Mouse (Mus musculus): ENCODE measurements at regions not wholly inside any gene's neighbourhood (a gene's known extent, or its start where the extent isn't known, plus 50 kb on each side); places are given as distances from the start of the nearest gene placed in this dataset.

DNA sequence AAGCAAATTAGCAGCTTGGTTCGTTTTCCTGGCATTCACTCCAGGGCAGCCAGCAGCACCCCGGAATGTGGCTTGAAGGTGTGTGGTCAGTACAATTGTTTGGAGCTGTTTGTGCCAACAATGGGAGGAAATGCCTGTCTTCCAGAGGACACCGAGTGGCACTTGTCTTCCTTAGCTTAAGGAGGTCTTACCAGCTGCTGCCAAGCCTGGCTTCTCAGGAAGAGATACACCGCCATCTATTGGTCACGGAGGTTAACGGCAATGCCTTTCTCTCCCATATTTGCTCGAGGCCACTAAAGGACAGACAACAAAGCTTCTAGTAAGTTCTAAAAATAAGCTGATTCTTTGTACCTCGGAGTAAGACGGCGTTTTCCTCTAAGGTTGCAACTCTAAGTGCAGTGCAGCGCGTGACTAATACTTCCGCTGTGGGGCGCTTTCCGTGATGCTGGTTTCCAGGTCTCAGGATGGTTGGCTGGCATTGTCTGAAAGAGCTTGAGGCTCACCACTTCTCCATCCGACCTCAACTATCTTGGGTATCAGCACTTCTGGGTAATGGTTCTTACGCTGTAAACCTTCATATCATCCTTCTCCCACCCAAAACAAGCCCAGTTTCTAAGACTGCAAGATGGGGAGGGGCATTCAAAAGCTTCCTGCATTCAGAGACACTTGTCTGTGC lies 145.2 kb downstream of the Psat1 start:
- Histone ChIP-seq H3K4me3 (replicated peaks) (peak overlapping the region; percentile 89), H3K9me3 (peaks cover 14% of the 10 kb centered on the region), H3K4me1 (peaks cover 19% of the 10 kb centered on the region), H3K27me3 (replicated peaks) (peaks cover 14% of the 10 kb centered on the region), H3K36me3 (replicated peaks; ENCODE audit: low read length) (no peaks in the 10 kb centered on the region)
- TF ChIP-seq GATA1 (IDR thresholded peaks at IDR 0.05; ENCODE audit: borderline replicate concordance, low read length) (no peak), FLI1 (IDR thresholded peaks at IDR 0.05; ENCODE audit: low read length) (no peak)

DNA sequence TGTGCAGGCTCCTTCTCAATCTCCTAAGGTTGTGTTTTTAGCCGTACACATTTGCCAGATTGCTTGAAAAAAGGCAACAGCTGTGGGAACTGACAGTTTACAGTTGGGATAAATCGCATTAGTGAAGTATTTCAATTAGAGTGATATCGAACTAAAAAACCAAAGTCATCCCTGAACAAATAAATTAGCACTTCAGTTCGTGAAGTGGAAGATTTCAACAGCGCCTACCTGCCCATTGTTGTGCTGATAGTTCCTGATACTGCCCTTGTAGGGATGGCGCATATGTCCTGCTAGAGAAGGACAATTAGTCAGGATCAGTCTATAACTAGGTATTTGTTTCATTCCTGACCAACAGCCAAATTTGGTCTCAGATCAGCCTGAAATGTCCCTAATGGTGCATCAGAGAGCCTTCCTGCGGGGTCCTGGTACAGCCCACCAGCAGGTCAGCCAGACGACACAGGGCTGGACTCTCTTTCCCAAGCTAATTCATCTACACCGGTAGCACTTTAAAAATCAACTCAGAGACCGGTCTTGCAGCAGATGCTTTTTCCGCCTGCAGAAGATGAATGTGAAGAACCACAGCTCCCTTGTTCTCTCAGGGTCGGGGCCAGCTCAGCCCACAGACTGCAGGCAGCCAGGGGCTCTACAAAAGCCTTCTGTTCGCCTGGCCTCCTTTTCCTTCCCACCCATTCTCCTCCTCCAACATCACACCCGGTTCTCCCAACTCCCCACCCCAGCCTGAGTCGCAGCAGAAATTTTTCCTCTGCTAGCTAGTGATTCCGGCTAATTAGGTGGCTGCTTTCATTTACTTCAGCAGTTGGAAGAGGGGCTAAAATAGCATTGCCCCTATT lies 146.1 kb downstream of the Psat1 start:
- Histone ChIP-seq H3K36me3 (replicated peaks; ENCODE audit: low read length) (no peaks in the 10 kb centered on the region), H3K9me3 (peaks cover 14% of the 10 kb centered on the region), H3K27me3 (replicated peaks) (peaks cover 14% of the 10 kb centered on the region), H3K4me3 (replicated peaks) (peak overlapping the region; percentile 89), H3K4me1 (peaks cover 19% of the 10 kb centered on the region)
- no peak for TF ChIP-seq GATA1 (IDR thresholded peaks at IDR 0.05; ENCODE audit: borderline replicate concordance, low read length)
- TF ChIP-seq FLI1 (IDR thresholded peaks at IDR 0.05; ENCODE audit: low read length): no peak

DNA sequence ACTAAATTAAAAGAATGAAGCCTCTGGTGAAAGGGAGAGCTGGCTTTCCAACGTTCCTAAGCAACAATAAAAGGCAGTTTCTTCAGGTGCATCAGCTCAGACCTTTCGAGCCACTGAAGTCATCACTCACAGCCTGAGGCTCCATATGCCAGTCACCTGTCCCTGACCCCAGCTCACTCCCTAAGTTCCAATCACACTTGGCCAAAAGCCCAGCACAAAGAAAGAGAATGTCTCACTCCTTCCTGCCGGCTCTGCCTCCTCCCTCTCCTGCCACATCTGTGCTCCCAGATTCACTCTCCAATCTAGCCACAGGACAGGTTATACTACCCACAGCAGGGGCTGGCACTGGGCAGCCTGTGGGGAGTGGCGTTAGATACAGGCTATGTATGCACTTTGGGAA lies 150.7 kb downstream of the Psat1 start:
- H3K4me1 ChIP-seq: peaks cover 6% of the 10 kb centered on the region
- TF ChIP-seq FLI1 (IDR thresholded peaks at IDR 0.05; ENCODE audit: low read length) (no peak), GATA1 (IDR thresholded peaks at IDR 0.05; ENCODE audit: borderline replicate concordance, low read length) (no peak)
- H3K9me3 ChIP-seq: peaks cover 14% of the 10 kb centered on the region
- no peaks in the 10 kb centered on the region for H3K36me3 ChIP-seq (replicated peaks; ENCODE audit: low read length)
- H3K4me3 ChIP-seq (replicated peaks): no peak overlapping the region
- peaks cover 2% of the 10 kb centered on the region for H3K27me3 ChIP-seq (replicated peaks)

DNA sequence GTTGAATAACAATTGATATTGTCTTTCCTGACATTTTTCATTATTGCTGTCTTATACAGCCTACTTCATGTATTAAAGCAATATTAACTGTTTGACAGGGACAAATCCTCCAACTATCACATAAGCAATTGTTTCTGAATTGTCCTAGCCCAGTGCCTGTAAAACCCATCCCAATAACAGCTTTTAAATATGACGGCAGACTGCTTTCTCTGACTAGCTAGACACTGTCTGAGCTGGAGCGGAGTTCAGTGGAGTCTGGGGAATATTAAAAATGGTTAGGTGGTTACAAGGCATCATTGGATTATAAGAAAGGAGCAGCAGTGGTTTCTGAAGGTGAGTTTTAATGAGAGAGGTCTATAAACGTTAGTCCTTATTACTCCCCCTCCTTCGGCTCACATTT lies 155.2 kb downstream of the Psat1 start:
- H3K4me3 ChIP-seq (replicated peaks): no peak overlapping the region

DNA sequence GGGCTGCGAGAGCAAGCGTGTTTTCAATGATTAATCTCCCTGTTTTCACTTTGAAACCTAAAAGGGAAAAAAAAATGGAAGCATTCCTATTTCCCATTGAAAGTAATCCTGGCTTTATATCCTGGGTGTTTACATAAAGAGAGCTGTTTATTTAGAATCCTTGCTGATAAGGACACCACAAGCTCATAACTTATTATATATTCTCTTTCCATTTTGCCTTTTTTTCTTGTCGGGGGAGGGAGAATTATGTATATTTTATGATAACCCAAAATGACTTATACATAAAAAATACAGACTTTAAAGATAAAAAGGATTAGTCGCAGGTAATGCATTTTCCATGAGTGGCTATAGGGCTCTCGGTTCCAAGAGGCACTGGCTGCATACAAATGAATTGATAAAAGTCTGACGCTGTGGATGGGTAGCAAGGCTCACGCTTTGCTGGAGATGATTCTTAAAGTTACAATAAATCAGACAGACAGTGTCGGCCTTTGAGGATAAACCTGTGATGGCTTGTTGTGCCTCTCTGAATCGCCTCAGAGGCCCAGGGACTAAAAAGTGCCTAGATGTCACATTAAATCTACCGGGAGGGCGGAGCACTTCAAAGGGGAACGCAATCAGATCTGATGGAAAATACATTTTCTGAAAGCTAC lies 155.7 kb downstream of the Psat1 start:
- H3K27me3 ChIP-seq (replicated peaks): no peaks in the 10 kb centered on the region
- H3K36me3 ChIP-seq (replicated peaks; ENCODE audit: low read length): no peaks in the 10 kb centered on the region
- H3K9me3 ChIP-seq: no peaks in the 10 kb centered on the region
- no peak overlapping the region for H3K4me3 ChIP-seq (replicated peaks)
- no peak for TF ChIP-seq GATA1 (IDR thresholded peaks at IDR 0.05; ENCODE audit: borderline replicate concordance, low read length)
- no peak for TF ChIP-seq FLI1 (IDR thresholded peaks at IDR 0.05; ENCODE audit: low read length)
- no peaks in the 10 kb centered on the region for H3K4me1 ChIP-seq

More for the DNA sequence above, 155.2 kb downstream of the Psat1 start:
- H3K36me3 ChIP-seq (replicated peaks; ENCODE audit: low read length): no peaks in the 10 kb centered on the region
- no peak for TF ChIP-seq FLI1 (IDR thresholded peaks at IDR 0.05; ENCODE audit: low read length)
- TF ChIP-seq GATA1 (IDR thresholded peaks at IDR 0.05; ENCODE audit: borderline replicate concordance, low read length): no peak
- no peaks in the 10 kb centered on the region for H3K9me3 ChIP-seq
- H3K4me1 ChIP-seq: no peaks in the 10 kb centered on the region
- H3K27me3 ChIP-seq (replicated peaks): no peaks in the 10 kb centered on the region

DNA sequence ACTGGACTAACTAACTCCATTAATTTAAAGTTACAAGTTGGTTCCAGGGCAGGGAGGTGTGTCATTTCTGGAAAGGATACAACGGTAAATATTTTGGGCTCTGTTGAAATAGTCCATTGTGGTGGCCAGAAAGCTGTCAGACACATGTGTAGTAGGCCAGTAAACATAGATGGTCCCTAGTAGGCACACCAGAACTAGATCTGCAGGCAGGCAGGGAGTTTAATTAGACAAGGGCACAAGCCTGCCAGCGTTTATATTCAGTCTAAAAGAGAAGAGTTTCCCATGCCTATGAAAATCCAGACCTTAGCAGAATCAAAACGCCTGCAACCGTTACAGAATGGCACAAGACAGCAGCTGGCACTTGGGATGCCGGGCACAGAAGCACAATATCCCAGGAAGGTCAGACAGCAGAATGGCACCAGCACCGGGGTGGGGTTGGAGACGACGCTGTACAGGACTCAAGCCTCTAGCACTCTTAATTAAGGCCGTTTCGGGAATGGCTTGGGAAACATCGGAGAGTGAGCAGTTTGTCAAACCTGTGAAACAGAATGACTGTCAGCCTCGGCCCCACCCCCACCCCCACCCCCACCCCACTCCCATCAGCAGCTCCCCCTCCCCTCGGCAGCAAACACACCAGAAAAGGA lies 156.4 kb downstream of the Psat1 start:
- TF ChIP-seq GATA1 (IDR thresholded peaks at IDR 0.05; ENCODE audit: borderline replicate concordance, low read length): no peak
- no peak for TF ChIP-seq FLI1 (IDR thresholded peaks at IDR 0.05; ENCODE audit: low read length)
- Histone ChIP-seq H3K4me1 (no peaks in the 10 kb centered on the region), H3K36me3 (replicated peaks; ENCODE audit: low read length) (no peaks in the 10 kb centered on the region), H3K27me3 (replicated peaks) (no peaks in the 10 kb centered on the region), H3K4me3 (replicated peaks) (no peak overlapping the region), H3K9me3 (no peaks in the 10 kb centered on the region)

DNA sequence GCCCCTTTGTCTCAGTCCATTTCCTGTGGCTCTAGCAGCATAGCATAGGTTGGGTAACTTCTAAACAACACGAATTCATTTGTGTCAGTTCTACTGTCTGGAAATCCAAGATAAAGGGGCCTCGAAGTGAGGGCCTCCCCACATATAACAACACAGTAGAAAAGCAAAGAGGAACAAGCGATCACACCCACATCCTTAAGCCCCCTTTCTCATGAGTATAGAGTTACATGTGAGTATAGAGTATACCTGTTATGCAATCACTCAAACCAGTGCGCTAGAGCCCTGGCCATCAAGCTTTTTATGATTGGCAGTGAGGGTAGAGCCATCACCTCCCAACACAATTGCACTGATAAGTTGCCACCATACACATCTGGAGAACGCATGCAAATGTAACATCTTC lies 157.4 kb downstream of the Psat1 start:
- no peaks in the 10 kb centered on the region for H3K36me3 ChIP-seq (replicated peaks; ENCODE audit: low read length)
- TF ChIP-seq GATA1 (IDR thresholded peaks at IDR 0.05; ENCODE audit: borderline replicate concordance, low read length): no peak
- H3K4me1 ChIP-seq: no peaks in the 10 kb centered on the region
- no peaks in the 10 kb centered on the region for H3K9me3 ChIP-seq
- H3K4me3 ChIP-seq (replicated peaks): no peak overlapping the region
- H3K27me3 ChIP-seq (replicated peaks): no peaks in the 10 kb centered on the region

DNA sequence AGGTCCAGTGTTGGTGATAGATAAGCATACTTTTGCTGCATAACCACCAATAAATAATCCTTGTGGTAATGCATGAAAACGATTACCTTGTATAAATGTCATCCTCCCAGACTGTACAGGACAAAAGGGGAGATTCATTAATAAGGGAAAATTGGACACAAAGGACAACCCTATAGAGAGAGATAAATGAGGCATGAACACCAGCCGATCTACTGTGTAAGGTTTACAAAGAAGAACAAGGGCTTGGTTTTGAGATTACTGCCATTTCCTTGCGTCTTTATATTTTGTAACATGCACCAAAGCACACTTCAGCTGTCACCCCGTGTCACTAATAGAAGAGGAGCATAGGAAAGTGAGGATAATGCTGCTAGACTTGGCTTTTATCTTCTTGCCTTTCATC lies 162.5 kb downstream of the Psat1 start:
- Histone ChIP-seq H3K4me1 (no peaks in the 10 kb centered on the region), H3K27me3 (replicated peaks) (no peaks in the 10 kb centered on the region), H3K36me3 (replicated peaks; ENCODE audit: low read length) (no peaks in the 10 kb centered on the region), H3K9me3 (no peaks in the 10 kb centered on the region), H3K4me3 (replicated peaks) (no peak overlapping the region)
- TF ChIP-seq GATA1 (IDR thresholded peaks at IDR 0.05; ENCODE audit: borderline replicate concordance, low read length): no peak
- TF ChIP-seq FLI1 (IDR thresholded peaks at IDR 0.05; ENCODE audit: low read length): no peak

DNA sequence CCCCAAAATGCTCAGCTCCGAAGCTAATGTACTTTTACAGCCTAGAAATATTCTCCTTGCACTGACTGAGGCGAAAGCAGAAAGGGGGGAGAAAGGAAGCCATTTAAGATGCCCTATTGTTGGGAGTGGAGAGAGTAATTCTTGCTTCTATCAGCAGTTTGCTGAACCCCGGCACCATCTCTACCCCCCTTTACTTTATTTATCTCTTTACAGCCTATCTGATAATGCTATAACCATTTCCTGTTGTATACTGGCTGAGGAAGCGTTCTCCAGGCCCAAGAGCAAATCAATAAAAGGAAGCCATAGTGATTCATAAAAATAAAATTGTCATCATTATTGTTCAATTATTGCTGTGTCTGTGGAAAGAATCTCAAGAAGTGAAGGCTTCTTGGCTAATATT lies 177.5 kb downstream of the Psat1 start:
- TF ChIP-seq FLI1 (IDR thresholded peaks at IDR 0.05; ENCODE audit: low read length) (no peak), GATA1 (IDR thresholded peaks at IDR 0.05; ENCODE audit: borderline replicate concordance, low read length) (no peak)
- H3K27me3 ChIP-seq (replicated peaks): no peaks in the 10 kb centered on the region
- no peaks in the 10 kb centered on the region for H3K4me1 ChIP-seq

More for the DNA sequence above, 177.5 kb downstream of the Psat1 start:
- no peak overlapping the region for H3K4me3 ChIP-seq (replicated peaks)
- no peaks in the 10 kb centered on the region for H3K9me3 ChIP-seq
- H3K36me3 ChIP-seq (replicated peaks; ENCODE audit: low read length): no peaks in the 10 kb centered on the region

Data from megakaryocyte, embryonic 14.5 days (primary cell).